Mouse (Mus musculus): ENCODE data around the gene Atl3. TPM values are rescaled to one million over a fixed set of nuclear protein-coding genes. Genes with fewer than 3 reads are reported as not detected.

Gene Atl3
- total and polyA plus RNA-seq, 2 experiments from 2014 or later = 6.3 to 17.1 TPM

DNA sequence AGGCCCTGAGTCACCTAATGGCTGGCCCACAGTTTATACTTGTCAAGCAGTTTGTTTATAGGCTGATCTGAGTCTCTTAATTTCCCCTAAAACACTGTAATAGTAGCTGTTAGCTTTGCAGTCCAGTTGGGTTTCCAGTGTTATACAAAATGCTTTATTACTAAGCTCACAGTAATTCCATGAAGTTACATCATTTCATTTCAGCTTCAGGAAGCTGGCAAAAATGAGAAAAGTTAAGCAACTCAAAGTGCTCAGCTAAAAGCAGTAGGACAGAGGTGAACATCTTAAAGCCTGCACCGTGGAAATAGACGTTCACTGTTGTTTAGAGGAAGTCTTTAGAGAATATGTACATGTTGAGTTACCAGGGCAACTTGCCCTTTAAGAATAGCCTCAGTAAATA lies 29.0 kb downstream of the Atl3 start:
- H3K9me3 ChIP-seq (replicated peaks; ENCODE audit: control insufficient read depth, low read length) = no peaks in the 10 kb centered on the region
- H3K4me2 ChIP-seq (ENCODE audit: low read depth, low read length) = no peak overlapping the region
- H3K27me3 ChIP-seq (ENCODE audit: control insufficient read depth, insufficient read depth, low read length) = no peaks in the 10 kb centered on the region
- peaks cover 70% of the 10 kb centered on the region for H3K36me3 ChIP-seq (replicated peaks; ENCODE audit: control insufficient read depth, insufficient read depth, low read length)
- no peak for DNase-seq (ENCODE audit: low spot score)
- H3K4me1 ChIP-seq (ENCODE audit: control insufficient read depth, insufficient read depth) = no peaks in the 10 kb centered on the region
- no peak for ATAC-seq (ENCODE audit: insufficient read depth, low read depth)
- WGBS = 100% methylated on average over 2 of the region's 2 CpGs
- H3K4me3 ChIP-seq (ENCODE audit: low read depth, low read length) = no peak overlapping the region
- no peak overlapping the region for H3K27ac ChIP-seq (ENCODE audit: low read depth)
- H3K9ac ChIP-seq (replicated peaks; ENCODE audit: low read depth, low read length) = no peak overlapping the region
- TF ChIP-seq EP300 (IDR thresholded peaks at IDR 0.05; ENCODE audit: low read depth) (no peak), CTCF (IDR thresholded peaks at IDR 0.05; ENCODE audit: low read depth) (no peak)

DNA sequence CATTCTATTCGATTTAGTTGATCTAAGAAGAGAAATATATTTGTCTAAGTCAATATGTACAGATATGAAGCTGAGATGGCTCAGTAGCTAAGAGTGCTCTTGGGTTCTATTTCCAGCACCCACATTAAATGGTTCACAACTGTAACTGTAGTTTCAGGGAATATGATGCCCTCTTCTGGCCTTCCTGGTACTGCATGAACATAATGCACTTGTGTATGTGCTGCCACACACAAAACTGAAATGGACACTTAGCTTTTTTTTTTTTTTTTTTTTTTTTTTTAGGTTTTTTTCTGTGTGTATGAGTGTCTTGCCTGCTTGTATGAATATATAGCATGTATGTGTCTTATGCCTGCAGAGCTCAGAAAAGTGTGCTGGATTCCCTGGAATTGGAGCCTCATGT lies 29.5 kb downstream of the Atl3 start:
- ATAC-seq (ENCODE audit: insufficient read depth, low read depth) = no peak
- 94% methylated on average over 1 of the region's 1 CpGs for WGBS

DNA sequence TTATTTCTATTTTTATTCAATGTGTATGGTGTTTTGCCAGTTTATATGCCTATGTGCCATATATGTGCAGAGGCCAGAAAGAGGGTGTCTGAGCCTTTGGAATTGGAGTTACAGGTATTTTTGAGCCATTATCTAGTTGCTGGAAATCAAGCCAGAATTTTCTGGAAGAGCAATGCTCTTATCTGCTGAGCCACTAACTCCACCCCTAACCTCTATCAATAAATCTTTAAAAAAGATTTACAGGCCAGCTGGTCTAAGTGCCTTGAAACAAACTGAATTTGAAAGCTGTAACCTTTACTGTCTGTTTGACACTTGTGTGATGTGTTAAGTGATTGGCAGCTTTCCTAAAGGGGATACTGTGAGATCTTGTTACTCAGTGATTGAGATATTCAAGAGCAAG lies 29.9 kb downstream of the Atl3 start:
- Histone ChIP-seq H3K27ac (ENCODE audit: low read depth) (no peak overlapping the region), H3K9ac (replicated peaks; ENCODE audit: low read depth, low read length) (no peak overlapping the region), H3K36me3 (replicated peaks; ENCODE audit: control insufficient read depth, insufficient read depth, low read length) (peaks cover 63% of the 10 kb centered on the region), H3K4me1 (ENCODE audit: control insufficient read depth, insufficient read depth) (no peaks in the 10 kb centered on the region), H3K27me3 (ENCODE audit: control insufficient read depth, insufficient read depth, low read length) (no peaks in the 10 kb centered on the region), H3K9me3 (replicated peaks; ENCODE audit: control insufficient read depth, low read length) (no peaks in the 10 kb centered on the region), H3K4me3 (ENCODE audit: low read depth, low read length) (no peak overlapping the region), H3K4me2 (ENCODE audit: low read depth, low read length) (no peak overlapping the region)
- no peak for TF ChIP-seq EP300 (IDR thresholded peaks at IDR 0.05; ENCODE audit: low read depth)
- TF ChIP-seq CTCF (IDR thresholded peaks at IDR 0.05; ENCODE audit: low read depth) = no peak
- no peak for DNase-seq (ENCODE audit: low spot score)
- no peak for ATAC-seq (ENCODE audit: insufficient read depth, low read depth)

More for the DNA sequence above, 29.5 kb downstream of the Atl3 start:
- no peak for DNase-seq (ENCODE audit: low spot score)
- Histone ChIP-seq H3K9me3 (replicated peaks; ENCODE audit: control insufficient read depth, low read length) (no peaks in the 10 kb centered on the region), H3K4me2 (ENCODE audit: low read depth, low read length) (no peak overlapping the region), H3K4me1 (ENCODE audit: control insufficient read depth, insufficient read depth) (no peaks in the 10 kb centered on the region), H3K4me3 (ENCODE audit: low read depth, low read length) (no peak overlapping the region), H3K27ac (ENCODE audit: low read depth) (no peak overlapping the region), H3K36me3 (replicated peaks; ENCODE audit: control insufficient read depth, insufficient read depth, low read length) (peaks cover 68% of the 10 kb centered on the region), H3K27me3 (ENCODE audit: control insufficient read depth, insufficient read depth, low read length) (no peaks in the 10 kb centered on the region), H3K9ac (replicated peaks; ENCODE audit: low read depth, low read length) (no peak overlapping the region)
- TF ChIP-seq EP300 (IDR thresholded peaks at IDR 0.05; ENCODE audit: low read depth) = no peak
- no peak for TF ChIP-seq CTCF (IDR thresholded peaks at IDR 0.05; ENCODE audit: low read depth)

DNA sequence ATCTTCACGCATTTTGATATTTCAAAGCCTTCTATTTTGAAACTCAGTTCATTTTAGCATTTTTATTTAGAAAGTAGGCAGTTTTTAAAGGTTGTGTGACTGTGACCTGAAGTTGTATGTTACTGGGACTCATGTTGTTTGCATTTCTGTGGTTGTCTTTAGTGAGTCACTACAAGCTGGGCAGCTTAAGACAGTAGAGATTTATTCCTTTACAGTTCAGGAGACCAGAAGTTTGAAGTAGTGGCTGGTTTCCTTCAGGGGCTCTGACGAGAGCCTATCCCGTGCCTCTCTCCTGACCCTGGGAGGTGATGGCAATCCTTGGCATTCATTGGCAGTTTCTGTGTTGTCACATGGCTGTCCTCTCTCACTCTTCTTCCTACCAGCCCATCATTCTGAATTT lies 31.0 kb downstream of the Atl3 start:
- Histone ChIP-seq H3K9ac (replicated peaks; ENCODE audit: low read depth, low read length) (no peak overlapping the region), H3K4me1 (ENCODE audit: control insufficient read depth, insufficient read depth) (no peaks in the 10 kb centered on the region), H3K27me3 (ENCODE audit: control insufficient read depth, insufficient read depth, low read length) (no peaks in the 10 kb centered on the region), H3K4me3 (ENCODE audit: low read depth, low read length) (no peak overlapping the region), H3K36me3 (replicated peaks; ENCODE audit: control insufficient read depth, insufficient read depth, low read length) (peaks cover 60% of the 10 kb centered on the region), H3K9me3 (replicated peaks; ENCODE audit: control insufficient read depth, low read length) (no peaks in the 10 kb centered on the region), H3K4me2 (ENCODE audit: low read depth, low read length) (no peak overlapping the region), H3K27ac (ENCODE audit: low read depth) (no peak overlapping the region)
- WGBS = 77% methylated on average over 3 of the region's 3 CpGs
- TF ChIP-seq CTCF (IDR thresholded peaks at IDR 0.05; ENCODE audit: low read depth) (no peak), EP300 (IDR thresholded peaks at IDR 0.05; ENCODE audit: low read depth) (no peak)
- DNase-seq (ENCODE audit: low spot score) (no peak), ATAC-seq (ENCODE audit: insufficient read depth, low read depth) (no peak)

DNA sequence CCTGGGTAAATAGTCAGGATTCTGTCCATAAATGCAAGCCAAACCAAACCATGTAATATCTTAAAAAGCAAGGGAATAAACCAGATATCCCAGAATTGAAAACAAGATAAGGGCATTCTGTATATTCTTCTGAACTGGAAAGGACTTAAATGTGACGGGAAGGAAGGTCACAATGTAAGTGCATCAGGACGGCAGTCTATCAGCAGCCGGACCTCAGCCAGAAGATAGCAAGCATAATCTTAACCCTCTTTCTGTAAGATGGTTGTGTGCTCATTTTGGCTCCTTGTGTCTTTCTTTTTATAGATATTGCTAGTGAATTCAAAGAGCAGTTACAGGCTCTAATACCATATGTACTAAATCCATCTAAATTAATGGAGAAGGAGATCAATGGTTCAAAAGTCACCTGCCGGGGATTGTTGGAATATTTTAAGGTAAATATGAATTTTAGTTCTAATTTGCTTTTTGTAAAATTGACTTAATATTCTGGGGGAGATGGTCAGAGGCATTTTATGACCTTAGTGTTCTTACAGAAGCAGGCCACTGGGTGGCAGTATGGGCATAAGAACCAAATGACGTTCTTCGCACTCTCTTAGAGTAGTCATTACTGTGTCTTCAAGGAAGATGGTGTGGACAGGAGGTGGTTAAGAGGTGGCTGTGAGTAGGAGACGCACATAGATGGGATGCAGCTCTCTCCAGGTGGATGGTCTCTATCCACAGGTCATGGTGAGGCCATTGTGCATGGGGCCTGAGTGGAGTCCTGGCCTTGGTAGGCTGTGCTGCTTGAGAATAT lies 35.0 kb downstream of the Atl3 start:
- Histone ChIP-seq H3K36me3 (replicated peaks; ENCODE audit: control insufficient read depth, insufficient read depth, low read length) (peaks cover 63% of the 10 kb centered on the region), H3K27ac (ENCODE audit: low read depth) (no peak overlapping the region), H3K4me2 (ENCODE audit: low read depth, low read length) (no peak overlapping the region), H3K9me3 (replicated peaks; ENCODE audit: control insufficient read depth, low read length) (no peaks in the 10 kb centered on the region), H3K4me1 (ENCODE audit: control insufficient read depth, insufficient read depth) (no peaks in the 10 kb centered on the region), H3K27me3 (ENCODE audit: control insufficient read depth, insufficient read depth, low read length) (no peaks in the 10 kb centered on the region), H3K9ac (replicated peaks; ENCODE audit: low read depth, low read length) (no peak overlapping the region), H3K4me3 (ENCODE audit: low read depth, low read length) (no peak overlapping the region)
- TF ChIP-seq CTCF (IDR thresholded peaks at IDR 0.05; ENCODE audit: low read depth) = peak; percentile 79
- no peak for TF ChIP-seq EP300 (IDR thresholded peaks at IDR 0.05; ENCODE audit: low read depth)
- WGBS = 33% methylated on average over 7 of the region's 7 CpGs
- DNase-seq (ENCODE audit: low spot score) = peak; percentile 48
- ATAC-seq (ENCODE audit: insufficient read depth, low read depth) = no peak

DNA sequence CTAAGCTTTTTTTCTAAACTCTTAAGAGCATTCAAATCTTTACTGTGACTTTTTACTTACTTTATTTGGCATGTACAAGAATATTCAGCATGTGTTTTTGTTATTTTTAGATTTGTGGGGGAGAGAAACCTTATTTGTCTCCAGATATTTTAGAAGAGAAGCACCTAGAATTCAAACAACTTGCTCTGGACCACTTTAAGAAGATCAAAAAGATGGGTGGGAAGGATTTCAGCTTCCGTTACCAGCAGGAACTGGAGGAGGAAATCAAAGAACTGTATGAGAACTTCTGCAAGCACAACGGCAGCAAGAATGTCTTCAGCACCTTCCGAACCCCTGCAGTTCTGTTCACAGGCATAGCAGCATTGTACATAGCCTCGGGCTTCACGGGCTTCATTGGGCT lies 38.1 kb downstream of the Atl3 start:
- DNase-seq (ENCODE audit: low spot score) = no peak
- ATAC-seq (ENCODE audit: insufficient read depth, low read depth) = no peak
- H3K36me3 ChIP-seq (replicated peaks; ENCODE audit: control insufficient read depth, insufficient read depth, low read length) = peaks cover 52% of the 10 kb centered on the region

More for the DNA sequence above, 38.1 kb downstream of the Atl3 start:
- H3K9me3 ChIP-seq (replicated peaks; ENCODE audit: control insufficient read depth, low read length) = no peaks in the 10 kb centered on the region
- no peak overlapping the region; the same call in 1 of the 2 replicates for H3K9ac ChIP-seq (replicated peaks; ENCODE audit: low read depth, low read length)
- no peak overlapping the region for H3K27ac ChIP-seq (ENCODE audit: low read depth)
- no peaks in the 10 kb centered on the region for H3K4me1 ChIP-seq (ENCODE audit: control insufficient read depth, insufficient read depth)
- TF ChIP-seq CTCF (IDR thresholded peaks at IDR 0.05; ENCODE audit: low read depth) (no peak), EP300 (IDR thresholded peaks at IDR 0.05; ENCODE audit: low read depth) (no peak)
- H3K27me3 ChIP-seq (ENCODE audit: control insufficient read depth, insufficient read depth, low read length) = no peaks in the 10 kb centered on the region
- H3K4me3 ChIP-seq (ENCODE audit: low read depth, low read length) = no peak overlapping the region
- H3K4me2 ChIP-seq (ENCODE audit: low read depth, low read length) = no peak overlapping the region
- 94% methylated on average over 5 of the region's 5 CpGs for WGBS

All from heart, postnatal 0 days (tissue).